Mouse (Mus musculus) bone marrow, adult 2 months (tissue): ENCODE results near the gene Wdr17.

ENCODE experiments used
- CTCF ChIP-seq: fragments of 200-500 bp; IDR thresholded peaks from 2 replicates; pipeline ENCODE4 v1.5.1; 2011; ENCODE audit warnings: low read length, control low read depth; ENCODE audit not compliant: control insufficient read depth, insufficient read depth
- POLR2A ChIP-seq: fragments of 200-500 bp; IDR thresholded peaks from 2 replicates; pipeline ENCODE4 v1.6.1; 2011; ENCODE audit warnings: low read depth, mild to moderate bottlenecking, control low read depth, low read length, borderline replicate concordance; ENCODE audit not compliant: control insufficient read depth

GRCm38 (mm10) chr8:54596051-54596450 is 290.9 kb downstream of the Wdr17 start:
- TF ChIP-seq POLR2A: no peak
- TF ChIP-seq CTCF: no peak
